Mouse (Mus musculus) kidney, adult 2 months (tissue): ENCODE data around the gene Fem1a. TPM values are rescaled to one million over a fixed set of nuclear protein-coding genes. Genes with fewer than 3 reads are reported as not detected.
A peak's percentile ranks its signal among the peaks of the same experiment; 100 is the strongest.

Experiments used
- DNase-seq: peaks from one replicate; pipeline ENCODE4 v3.0.0; 2021
- H3K27ac ChIP-seq: fragments of 200-500 bp; 2 replicates; pipeline ENCODE4 v1.5.1; 2012; ENCODE audit warnings: low read depth, low read length, control low read depth, inconsistent platforms; ENCODE audit not compliant: insufficient read depth
- H3K27me3 ChIP-seq: fragments of 200-500 bp; replicated peaks from 2 replicates; pipeline ENCODE4 v1.6.1; 2012; ENCODE audit warnings: mild to moderate bottlenecking, moderate library complexity, low read length, inconsistent platforms; ENCODE audit not compliant: control insufficient read depth, insufficient read depth
- H3K36me3 ChIP-seq: fragments of 200-500 bp; 2 replicates; pipeline ENCODE4 v1.6.1; 2012; ENCODE audit warnings: mild to moderate bottlenecking, moderate library complexity, low read length, inconsistent platforms; ENCODE audit not compliant: control insufficient read depth, insufficient read depth
- H3K4me1 ChIP-seq: fragments of 200-500 bp; 2 replicates; pipeline ENCODE4 v1.6.1; 2011; ENCODE audit warnings: low read length; ENCODE audit not compliant: control insufficient read depth, insufficient read depth
- H3K4me3 ChIP-seq: fragments of 200-500 bp; 2 replicates; pipeline ENCODE4 v1.5.1; 2011; ENCODE audit warnings: mild to moderate bottlenecking, low read depth, low read length, control low read depth; ENCODE audit not compliant: insufficient read depth
- CTCF ChIP-seq: fragments of 200-500 bp; conservative IDR thresholded peaks from 2 replicates; pipeline ENCODE4 v1.5.1; 2011; ENCODE audit warnings: low read depth, mild to moderate bottlenecking, control low read depth, low read length, moderate library complexity, mixed read lengths; ENCODE audit not compliant: insufficient read depth, insufficient read length
- POLR2A ChIP-seq: fragments of 200-500 bp; IDR thresholded peaks from one replicate; pipeline ENCODE4 v1.6.1; 2011; ENCODE audit warnings: low read depth, low read length, control low read depth
- WGBS: fragments of 180-500 bp; shearing (Covaris S2); methylation state at CpG from one replicate; pipeline ENCODE4 v1.1.7; 2018; 5-methylcytosine and 5-hydroxymethylcytosine counted together
- polyA plus RNA-seq: library from polyadenylated mRNA; depleted of rRNA; stranded (reverse); fragments of >200 nt; gene quantifications from 2 replicates; pipeline ENCODE4 v1.2.3, GENCODE M21; 2012

The Fem1a gene
- polyA plus RNA-seq, 1 experiment: 23.7 TPM

DNA sequence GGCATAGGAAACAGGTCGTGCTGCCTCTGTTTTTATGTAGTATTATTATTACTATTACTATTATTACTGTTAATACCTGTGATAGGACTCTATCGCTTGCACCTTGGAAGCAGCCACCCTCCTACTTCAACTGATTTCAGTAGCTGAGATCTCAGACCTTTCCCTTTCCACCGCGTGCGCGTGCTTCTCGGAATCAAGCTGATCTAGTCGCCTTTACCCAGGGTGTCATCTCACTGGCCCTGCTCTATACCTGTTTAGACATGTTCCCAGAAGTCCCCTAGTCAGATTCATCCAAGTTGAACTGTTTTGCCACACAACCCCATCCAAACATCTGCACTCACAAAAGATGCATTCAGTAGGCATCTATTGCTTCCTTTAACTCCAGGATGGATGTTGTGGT, 23.2 kb upstream of the Fem1a start:
- 51% methylated on average over 8 of the region's 8 CpGs for WGBS
- Histone ChIP-seq H3K4me1 (no peaks in the 10 kb centered on the region), H3K27me3 (no peaks in the 10 kb centered on the region), H3K27ac (no peak overlapping the region), H3K4me3 (no peak overlapping the region), H3K36me3 (no peaks in the 10 kb centered on the region)
- no peak for TF ChIP-seq CTCF
- TF ChIP-seq POLR2A: no peak
- DNase-seq: no peak

GRCm38 (mm10) chr17:56233818-56234469, 22.7 kb upstream of the Fem1a start:
- H3K36me3 ChIP-seq: no peaks in the 10 kb centered on the region
- DNase-seq: peak; percentile 82
- H3K27me3 ChIP-seq: no peaks in the 10 kb centered on the region
- 3% methylated on average over 14 of the region's 14 CpGs for WGBS
- TF ChIP-seq CTCF (no peak), POLR2A (no peak)
- H3K4me3 ChIP-seq: no peak overlapping the region
- H3K4me1 ChIP-seq: no peaks in the 10 kb centered on the region
- H3K27ac ChIP-seq: no peak overlapping the region

DNA sequence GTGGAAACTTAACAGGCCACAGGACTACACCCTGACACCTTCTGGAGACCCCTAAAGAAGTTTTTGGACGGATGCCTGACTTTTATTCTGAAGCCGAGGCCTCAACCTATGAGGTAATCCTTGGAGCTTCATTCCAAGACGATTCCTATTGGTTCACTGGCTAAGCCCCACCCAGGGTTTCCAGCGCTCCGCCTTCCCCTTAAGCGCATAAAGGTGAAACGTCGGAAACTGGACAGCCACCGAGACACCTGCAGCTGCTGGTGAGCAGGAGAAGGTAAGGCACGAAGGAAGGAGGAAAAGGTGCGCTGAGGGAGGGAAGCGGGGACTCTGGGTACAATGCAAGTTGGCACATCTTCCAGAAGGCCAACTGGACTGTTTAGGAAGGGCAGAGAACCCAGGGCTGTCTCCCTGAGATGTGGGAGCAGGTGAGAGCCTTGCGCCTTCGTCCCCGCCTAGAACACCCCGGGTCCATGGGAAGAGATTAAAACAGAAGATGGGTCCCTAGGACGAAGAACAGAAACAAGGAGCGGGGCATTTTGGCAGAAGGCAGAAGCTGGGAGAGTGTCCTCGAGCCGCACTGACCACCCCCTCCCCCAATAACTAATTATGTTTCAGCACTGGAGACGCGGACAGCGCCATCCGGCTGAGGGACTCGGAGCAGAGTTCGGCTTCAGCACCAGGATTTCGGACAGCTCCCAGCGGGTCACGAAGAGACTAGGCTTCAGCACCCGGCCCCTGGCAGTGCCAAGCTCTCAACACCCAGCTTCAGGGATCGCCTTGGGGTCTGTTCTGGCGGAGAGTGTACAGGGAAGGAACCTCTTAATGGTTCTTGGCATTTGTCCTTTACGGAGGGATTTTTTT, 14.8 kb upstream of the Fem1a start:
- TF ChIP-seq POLR2A (no peak), CTCF (0 out of 2 replicates have a peak, but pooled peaks have one; percentile 25)
- Histone ChIP-seq H3K27ac (no peak overlapping the region), H3K4me1 (no peaks in the 10 kb centered on the region), H3K27me3 (no peaks in the 10 kb centered on the region), H3K4me3 (no peak overlapping the region), H3K36me3 (no peaks in the 10 kb centered on the region)
- 2% methylated on average over 33 of the region's 33 CpGs for WGBS
- DNase-seq: peak; percentile 86

GRCm38 (mm10) chr17:56245608-56246007, 11.0 kb upstream of the Fem1a start:
- no peaks in the 10 kb centered on the region for H3K36me3 ChIP-seq
- DNase-seq: no peak
- TF ChIP-seq CTCF (no peak), POLR2A (no peak)
- H3K27ac ChIP-seq: no peak overlapping the region
- 68% methylated on average over 7 of the region's 7 CpGs for WGBS
- H3K27me3 ChIP-seq: no peaks in the 10 kb centered on the region
- H3K4me1 ChIP-seq: no peaks in the 10 kb centered on the region
- H3K4me3 ChIP-seq: no peak overlapping the region

GRCm38 (mm10) chr17:56251136-56251829, 5.3 kb upstream of the Fem1a start:
- WGBS: 25% methylated on average over 6 of the region's 6 CpGs

DNA sequence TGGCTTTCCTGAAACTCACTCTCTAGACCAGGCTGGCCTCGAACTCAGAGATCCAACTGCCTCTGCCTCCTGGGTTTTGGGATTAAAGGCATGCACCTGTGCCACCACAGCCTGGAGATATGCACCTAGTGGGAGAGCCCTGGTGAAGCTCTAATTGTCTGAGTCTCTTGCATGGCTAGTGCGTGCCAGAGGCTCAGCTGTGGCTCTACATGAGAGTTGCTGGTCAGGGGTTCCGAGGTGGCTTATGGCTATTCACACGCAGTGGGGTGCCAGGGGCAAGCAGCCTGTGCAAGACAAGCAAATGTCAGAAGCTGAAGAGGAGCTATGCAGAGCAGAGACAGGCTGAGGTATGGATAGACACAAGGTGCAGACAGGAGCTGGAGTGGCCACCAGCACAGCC, 1.9 kb upstream of the Fem1a start:
- no peaks in the 10 kb centered on the region for H3K27me3 ChIP-seq
- TF ChIP-seq CTCF: no peak
- TF ChIP-seq POLR2A: no peak
- H3K27ac ChIP-seq: no peak overlapping the region
- DNase-seq: no peak
- H3K36me3 ChIP-seq: no peaks in the 10 kb centered on the region
- WGBS: 90% methylated on average over 4 of the region's 4 CpGs
- no peak overlapping the region for H3K4me3 ChIP-seq
- peaks cover 7% of the 10 kb centered on the region for H3K4me1 ChIP-seq

More at GRCm38 (mm10) chr17:56251136-56251829, 5.3 kb upstream of the Fem1a start:
- TF ChIP-seq POLR2A: no peak
- TF ChIP-seq CTCF: peak; percentile 80
- no peak overlapping the region for H3K27ac ChIP-seq
- H3K36me3 ChIP-seq: no peaks in the 10 kb centered on the region
- no peaks in the 10 kb centered on the region for H3K27me3 ChIP-seq
- H3K4me3 ChIP-seq: no peak overlapping the region
- H3K4me1 ChIP-seq: no peaks in the 10 kb centered on the region
- DNase-seq: peak; percentile 84

- H3K4me1 ChIP-seq: peaks cover 15% of the 10 kb centered on the region
- no peak overlapping the region for H3K4me3 ChIP-seq
- 18% methylated on average over 9 of the region's 9 CpGs for WGBS
- no peak overlapping the region for H3K27ac ChIP-seq
- no peaks in the 10 kb centered on the region for H3K27me3 ChIP-seq
- TF ChIP-seq POLR2A (no peak), CTCF (peak; percentile 24; the same call in 1 of the 2 replicates)
- no peak for DNase-seq
- no peaks in the 10 kb centered on the region for H3K36me3 ChIP-seq
Observed at GRCm38 (mm10) chr17:56255429-56255828, 1.2 kb upstream of the Fem1a start.
